Mouse (Mus musculus): ENCODE results near the gene Acot11. TPM values are rescaled to one million over a fixed set of nuclear protein-coding genes. Genes with fewer than 3 reads are reported as not detected.

Gene Acot11
- polyA plus RNA-seq, 1 experiment: 21.9 TPM

- Histone ChIP-seq H3K27ac (ENCODE audit: insufficient read depth, low read length) (no peak overlapping the region), H3K4me1 (ENCODE audit: control insufficient read depth, insufficient read depth, low read length) (peaks cover 7% of the 10 kb centered on the region), H3K4me3 (ENCODE audit: insufficient read depth, low read length) (no peak overlapping the region)
- TF ChIP-seq POLR2A (IDR thresholded peaks at IDR 0.05; ENCODE audit: extremely low read depth, insufficient read depth, low read length) (no peak), CTCF (IDR thresholded peaks at IDR 0.05; ENCODE audit: extremely low read depth, insufficient read depth, low read length) (peak; percentile 98)
Measured at GRCm38 (mm10) chr4:106708408-106708807, 96.4 kb downstream of the Acot11 start.

GRCm38 (mm10) chr4:106707957-106708356, 96.8 kb downstream of the Acot11 start:
- TF ChIP-seq CTCF (IDR thresholded peaks at IDR 0.05; ENCODE audit: extremely low read depth, insufficient read depth, low read length) (no peak), POLR2A (IDR thresholded peaks at IDR 0.05; ENCODE audit: extremely low read depth, insufficient read depth, low read length) (no peak)
- no peak overlapping the region for H3K27ac ChIP-seq (ENCODE audit: insufficient read depth, low read length)
- peaks cover 7% of the 10 kb centered on the region for H3K4me1 ChIP-seq (ENCODE audit: control insufficient read depth, insufficient read depth, low read length)
- no peak overlapping the region for H3K4me3 ChIP-seq (ENCODE audit: insufficient read depth, low read length)

GRCm38 (mm10) chr4:106705096-106705665, 99.6 kb downstream of the Acot11 start:
- Histone ChIP-seq H3K4me3 (ENCODE audit: insufficient read depth, low read length) (no peak overlapping the region), H3K27ac (ENCODE audit: insufficient read depth, low read length) (peak overlapping the region; percentile 4; the same call in 1 of the 2 replicates), H3K4me1 (ENCODE audit: control insufficient read depth, insufficient read depth, low read length) (peaks cover 15% of the 10 kb centered on the region)
- TF ChIP-seq CTCF (IDR thresholded peaks at IDR 0.05; ENCODE audit: extremely low read depth, insufficient read depth, low read length) (no peak), POLR2A (IDR thresholded peaks at IDR 0.05; ENCODE audit: extremely low read depth, insufficient read depth, low read length) (no peak)

GRCm38 (mm10) chr4:106704416-106704815, 100.4 kb downstream of the Acot11 start:
- Histone ChIP-seq H3K27ac (ENCODE audit: insufficient read depth, low read length) (0 out of 2 replicates have a peak overlapping the region, but pooled peaks have one; percentile 12), H3K4me3 (ENCODE audit: insufficient read depth, low read length) (no peak overlapping the region), H3K4me1 (ENCODE audit: control insufficient read depth, insufficient read depth, low read length) (peaks cover 15% of the 10 kb centered on the region)
- TF ChIP-seq CTCF (IDR thresholded peaks at IDR 0.05; ENCODE audit: extremely low read depth, insufficient read depth, low read length) (no peak), POLR2A (IDR thresholded peaks at IDR 0.05; ENCODE audit: extremely low read depth, insufficient read depth, low read length) (peak; percentile 72; the same call in 1 of the 2 replicates)

GRCm38 (mm10) chr4:106703956-106704355, 100.8 kb downstream of the Acot11 start:
- peaks cover 15% of the 10 kb centered on the region for H3K4me1 ChIP-seq (ENCODE audit: control insufficient read depth, insufficient read depth, low read length)
- 0 out of 2 replicates have a peak overlapping the region, but pooled peaks have one; percentile 12 for H3K27ac ChIP-seq (ENCODE audit: insufficient read depth, low read length)
- TF ChIP-seq POLR2A (IDR thresholded peaks at IDR 0.05; ENCODE audit: extremely low read depth, insufficient read depth, low read length) (no peak), CTCF (IDR thresholded peaks at IDR 0.05; ENCODE audit: extremely low read depth, insufficient read depth, low read length) (no peak)
- no peak overlapping the region for H3K4me3 ChIP-seq (ENCODE audit: insufficient read depth, low read length)

GRCm38 (mm10) chr4:106700798-106701197, 104.0 kb downstream of the Acot11 start:
- Histone ChIP-seq H3K4me3 (ENCODE audit: insufficient read depth, low read length) (no peak overlapping the region), H3K27ac (ENCODE audit: insufficient read depth, low read length) (peak overlapping the region; percentile 38), H3K4me1 (ENCODE audit: control insufficient read depth, insufficient read depth, low read length) (peaks cover 15% of the 10 kb centered on the region)
- no peak for TF ChIP-seq POLR2A (IDR thresholded peaks at IDR 0.05; ENCODE audit: extremely low read depth, insufficient read depth, low read length)
- TF ChIP-seq CTCF (IDR thresholded peaks at IDR 0.05; ENCODE audit: extremely low read depth, insufficient read depth, low read length): no peak

- no peak overlapping the region for H3K4me3 ChIP-seq (ENCODE audit: insufficient read depth, low read length)
- TF ChIP-seq POLR2A (IDR thresholded peaks at IDR 0.05; ENCODE audit: extremely low read depth, insufficient read depth, low read length) (no peak), CTCF (IDR thresholded peaks at IDR 0.05; ENCODE audit: extremely low read depth, insufficient read depth, low read length) (peak; percentile 42)
- no peak overlapping the region for H3K27ac ChIP-seq (ENCODE audit: insufficient read depth, low read length)
- peaks cover 15% of the 10 kb centered on the region for H3K4me1 ChIP-seq (ENCODE audit: control insufficient read depth, insufficient read depth, low read length)
Measured at GRCm38 (mm10) chr4:106699989-106700388, 104.8 kb downstream of the Acot11 start.

Other genes with a start within 250 kb of the Acot11 start
- 95.3 and 97.6 TPM in 2 replicates for gene Dhcr24, start 244.0 kb downstream of the Acot11 start, polyA plus RNA-seq (2012; rRNA removed)
- gene Lexm, start 187.8 kb downstream of the Acot11 start, polyA plus RNA-seq (2012; rRNA removed): 0.08 and 0.11 TPM in 2 replicates
- gene Ttc22, start 182.6 kb downstream of the Acot11 start, polyA plus RNA-seq (2012; rRNA removed): 1.3 and 1.9 TPM in 2 replicates
- gene Pars2, start 153.9 kb downstream of the Acot11 start, polyA plus RNA-seq (2012; rRNA removed): 10.4 and 10.7 TPM in 2 replicates
- 112 and 118 TPM in 2 replicates for gene Ttc4, start 126.1 kb downstream of the Acot11 start, polyA plus RNA-seq (2012; rRNA removed)
- 9.5 and 9.7 TPM in 2 replicates for gene Mroh7, start 74.1 kb downstream of the Acot11 start, polyA plus RNA-seq (2012; rRNA removed)
- 0.06 TPM in 1 of 2 replicates, not detected in the other for gene Fam151a, start 71.1 kb downstream of the Acot11 start, polyA plus RNA-seq (2012; rRNA removed)
- 121 and 123 TPM in 2 replicates for gene Ssbp3, start 105.7 kb upstream of the Acot11 start, polyA plus RNA-seq (2012; rRNA removed)